Mouse (Mus musculus) intestine, embryonic 16.5 days (tissue): ENCODE measurements around the gene Olfr1185-ps1. TPM values are rescaled to one million over a fixed set of nuclear protein-coding genes. Genes with fewer than 3 reads are reported as not detected.
"Not testable (repeated sequence)": the region's sequence is repeated elsewhere in the genome, so short reads cannot be mapped to it uniquely, and the experiment has no call there.

ENCODE experiments used
- ATAC-seq: fragments of 200-750 bp; cut with Nextera tagmentation; 2 replicates; pipeline ENCODE4 v1.8.0; 2017; ENCODE audit warnings: moderate TSS enrichment, moderate library complexity
- H3K27ac ChIP-seq: fragments of 300-500 bp; sonication (generic); 2 replicates; pipeline ENCODE4 v1.5.1; 2014; ENCODE audit warnings: mild to moderate bottlenecking, low read length
- H3K27me3 ChIP-seq: fragments of 300-500 bp; sonication (generic); replicated peaks from 2 replicates; pipeline ENCODE4 v1.6.1; 2014; ENCODE audit warnings: low read length, control low read depth, mixed read lengths; ENCODE audit not compliant: control insufficient read depth, insufficient read depth
- H3K36me3 ChIP-seq: fragments of 300-500 bp; sonication (generic); 2 replicates; pipeline ENCODE4 v1.6.1; 2014; ENCODE audit warnings: low read length, control low read depth; ENCODE audit not compliant: control insufficient read depth, insufficient read depth
- H3K4me1 ChIP-seq: fragments of 300-500 bp; sonication (generic); 2 replicates; pipeline ENCODE4 v1.6.1; 2014; ENCODE audit warnings: low read length, control low read depth, mixed read lengths; ENCODE audit not compliant: control insufficient read depth, insufficient read depth
- H3K4me2 ChIP-seq: fragments of 300-500 bp; sonication (generic); 2 replicates; pipeline ENCODE4 v1.6.1; 2014; ENCODE audit warnings: low read depth, low read length, control low read depth
- H3K4me3 ChIP-seq: fragments of 300-500 bp; sonication (generic); 2 replicates; pipeline ENCODE4 v1.5.1; 2014; ENCODE audit warnings: mild to moderate bottlenecking, low read length
- H3K9ac ChIP-seq: fragments of 300-500 bp; sonication (generic); 2 replicates; pipeline ENCODE4 v1.6.1; 2014; ENCODE audit warnings: low read depth, low read length
- H3K9me3 ChIP-seq: fragments of 300-500 bp; sonication (generic); 2 replicates; pipeline ENCODE4 v1.6.1; 2016; ENCODE audit warnings: low read length, control low read depth; ENCODE audit not compliant: control insufficient read depth
- WGBS: fragments of 180-500 bp; shearing (Covaris S2); extraction: QIAGEN DNeasy Blood & Tissue Kit; methylation state at CpG from one replicate; pipeline ENCODE4 v1.1.7; 2014; 5-methylcytosine and 5-hydroxymethylcytosine counted together
- polyA plus RNA-seq: library from polyadenylated mRNA; unstranded; fragments of >200 nt; fragmentation: Nextera tagmentation; extraction: Ambion mirVana; gene quantifications from 2 replicates; pipeline ENCODE4 v1.2.1, GENCODE M21; 2015

Olfr1185-ps1 gene
- not detected in 2 replicates for polyA plus RNA-seq

DNA sequence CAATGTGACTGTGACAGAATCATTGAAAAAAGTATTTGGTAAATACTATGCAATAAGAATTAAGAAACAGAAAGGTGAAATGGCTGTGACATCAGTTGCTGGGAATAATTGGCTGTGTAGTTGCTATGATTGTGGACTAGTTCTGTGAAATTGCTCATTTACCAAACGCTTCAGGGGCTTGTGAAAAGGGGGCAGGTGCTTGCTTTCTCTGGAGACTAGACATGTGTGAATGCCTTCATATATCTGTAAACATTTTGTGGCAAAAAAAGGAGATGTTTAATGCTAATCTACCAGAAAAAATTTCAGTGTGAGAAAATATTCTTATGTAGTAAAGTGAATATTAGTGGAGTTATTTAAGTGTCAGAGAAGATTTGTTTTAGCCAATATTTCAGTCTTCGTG lies at the start of gene Olfr1185-ps1:
Gene Olfr1185-ps1, plus strand, starts transcription at position 301 of the 400 bp plus-strand sequence.
- Histone ChIP-seq H3K4me3 (no peak within 1 kb of the TSS), H3K27me3 (no peaks in the 10 kb centered on the region), H3K36me3 (no peaks in the 10 kb centered on the region), H3K9me3 (no peaks in the 10 kb centered on the region), H3K27ac (no peak within 1 kb of the TSS), H3K9ac (no peak within 1 kb of the TSS), H3K4me1 (no peaks in the 10 kb centered on the region), H3K4me2 (no peak within 1 kb of the TSS)
- ATAC-seq, result no peak
- 62% methylated on average over 2 of the region's 2 CpGs for WGBS

DNA sequence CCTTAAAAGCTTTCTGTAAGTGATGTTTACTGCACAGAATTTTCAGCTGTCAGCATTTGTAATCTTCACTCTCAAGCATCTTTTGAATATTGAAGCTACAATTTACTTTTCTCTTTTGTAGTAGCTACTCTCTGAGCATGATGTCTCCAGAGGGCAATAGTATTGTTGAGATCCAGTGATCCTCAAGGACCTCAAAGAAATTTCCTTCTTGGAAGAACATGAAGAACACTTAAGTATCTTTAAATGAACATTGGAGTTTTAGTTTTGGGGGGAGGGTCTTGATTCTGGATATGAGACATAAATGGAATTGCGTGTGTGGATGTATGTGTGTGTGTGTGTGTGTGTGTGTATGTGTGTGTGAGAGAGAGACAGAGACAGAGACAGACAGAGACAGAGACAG lies 44.1 kb upstream of the Olfr1185-ps1 start, which contains the start of gene Gm13757:
Gene Gm13757, minus strand, starts transcription at position 101 of the 400 bp plus-strand sequence.
- no peaks in the 10 kb centered on the region for H3K4me1 ChIP-seq
- 79% methylated on average over 1 of the region's 1 CpGs for WGBS
- no peak within 1 kb of the TSS for H3K4me3 ChIP-seq

DNA sequence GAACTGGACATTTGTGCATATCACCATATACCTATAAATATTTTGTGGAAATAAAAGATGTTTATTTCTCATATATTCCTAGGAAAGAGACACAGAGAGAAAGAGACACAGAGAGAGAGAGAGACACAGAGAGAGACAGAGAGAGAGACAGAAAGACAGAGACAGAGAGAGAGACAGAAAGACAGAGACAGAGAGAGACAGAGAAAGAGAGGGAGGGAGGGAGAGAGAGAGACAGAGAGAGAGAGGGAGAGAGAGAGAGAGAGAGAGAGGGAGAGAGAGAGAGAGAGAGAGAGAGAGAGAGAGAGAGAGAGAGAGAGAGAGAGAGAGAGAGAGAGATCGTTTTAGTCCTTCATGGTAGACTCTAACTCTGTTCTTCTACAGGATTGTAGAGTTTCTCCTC lies 38.6 kb upstream of the Olfr1185-ps1 start, which contains the start of gene Olfr1183:
Gene Olfr1183, plus strand, starts transcription at position 301 of the 400 bp plus-strand sequence.
- ATAC-seq, H3K9me3 ChIP-seq, H3K4me1 ChIP-seq, H3K27me3 ChIP-seq, H3K4me3 ChIP-seq, H3K9ac ChIP-seq, H3K4me2 ChIP-seq, H3K36me3 ChIP-seq, H3K27ac ChIP-seq: not testable (repeated sequence)
- WGBS, result 92% methylated on average over 1 of the region's 1 CpGs

More for the DNA sequence above, 44.1 kb upstream of the Olfr1185-ps1 start, which contains the start of gene Gm13757:
- H3K9me3 ChIP-seq, result no peaks in the 10 kb centered on the region
- H3K4me2 ChIP-seq, result no peak within 1 kb of the TSS
- no peak for ATAC-seq
- no peaks in the 10 kb centered on the region for H3K27me3 ChIP-seq
- H3K9ac ChIP-seq, result no peak within 1 kb of the TSS
- no peak within 1 kb of the TSS for H3K27ac ChIP-seq
- H3K36me3 ChIP-seq, result no peaks in the 10 kb centered on the region

DNA sequence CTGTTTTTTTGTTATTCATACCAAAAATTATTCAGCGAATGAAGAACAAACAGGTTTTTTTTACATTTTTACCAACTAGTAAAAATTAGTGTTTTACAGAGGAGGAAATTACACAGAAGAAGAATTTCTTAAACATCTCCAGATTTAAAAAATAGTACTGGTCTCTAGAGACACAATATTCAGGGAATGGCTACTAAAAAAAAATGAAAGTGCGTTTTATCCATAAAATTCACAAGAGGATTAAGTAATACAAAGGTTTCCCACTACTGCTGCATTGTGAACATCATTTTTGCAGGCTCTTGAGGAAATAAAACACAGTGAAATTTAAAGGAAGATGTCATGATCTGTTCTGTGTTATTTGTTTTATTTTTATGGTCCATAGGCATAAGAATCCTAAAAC lies 9.8 kb upstream of the Olfr1185-ps1 start, which contains the start of gene Olfr1184:
Gene Olfr1184, plus strand, starts transcription at position 301 of the 400 bp plus-strand sequence.
- 86% methylated on average over 2 of the region's 2 CpGs for whole genome bisulfite sequencing
- Histone ChIP-seq H3K9ac (no peak within 1 kb of the TSS), H3K27me3 (no peaks in the 10 kb centered on the region), H3K4me2 (no peak within 1 kb of the TSS), H3K4me3 (no peak within 1 kb of the TSS), H3K9me3 (no peaks in the 10 kb centered on the region), H3K36me3 (no peaks in the 10 kb centered on the region), H3K27ac (no peak within 1 kb of the TSS), H3K4me1 (no peaks in the 10 kb centered on the region)
- ATAC-seq, result no peak

DNA sequence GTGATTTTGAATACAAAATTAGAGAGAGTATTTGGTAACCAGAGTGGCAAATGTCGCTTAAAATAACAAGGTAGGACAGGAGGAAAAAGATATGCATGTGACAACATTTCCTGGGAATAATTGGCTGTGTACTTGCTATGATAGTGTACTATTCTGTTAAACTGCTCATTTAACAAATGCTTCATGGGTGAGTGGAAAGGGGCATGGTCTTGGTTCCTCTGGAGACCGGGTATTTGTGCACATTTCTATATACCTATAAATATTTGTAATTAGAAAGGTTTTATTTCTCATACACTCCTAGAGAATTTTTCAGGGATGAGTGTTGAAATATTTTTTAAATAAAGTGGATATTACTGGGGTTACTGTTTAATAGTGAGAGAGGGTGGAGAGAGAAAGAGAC lies 25.1 kb downstream of the Olfr1185-ps1 start, which contains the start of gene Olfr1186:
Gene Olfr1186, plus strand, starts transcription at position 301 of the 400 bp plus-strand sequence.
- H3K4me1 ChIP-seq, result no peaks in the 10 kb centered on the region
- no peak within 1 kb of the TSS for H3K4me3 ChIP-seq
- no peak within 1 kb of the TSS for H3K4me2 ChIP-seq
- no peaks in the 10 kb centered on the region for H3K9me3 ChIP-seq
- no peak within 1 kb of the TSS for H3K9ac ChIP-seq
- no peaks in the 10 kb centered on the region for H3K27me3 ChIP-seq
- no peak for ATAC-seq
- no peaks in the 10 kb centered on the region for H3K36me3 ChIP-seq
- no peak within 1 kb of the TSS for H3K27ac ChIP-seq
- 80% methylated on average over 2 of the region's 2 CpGs for WGBS

DNA sequence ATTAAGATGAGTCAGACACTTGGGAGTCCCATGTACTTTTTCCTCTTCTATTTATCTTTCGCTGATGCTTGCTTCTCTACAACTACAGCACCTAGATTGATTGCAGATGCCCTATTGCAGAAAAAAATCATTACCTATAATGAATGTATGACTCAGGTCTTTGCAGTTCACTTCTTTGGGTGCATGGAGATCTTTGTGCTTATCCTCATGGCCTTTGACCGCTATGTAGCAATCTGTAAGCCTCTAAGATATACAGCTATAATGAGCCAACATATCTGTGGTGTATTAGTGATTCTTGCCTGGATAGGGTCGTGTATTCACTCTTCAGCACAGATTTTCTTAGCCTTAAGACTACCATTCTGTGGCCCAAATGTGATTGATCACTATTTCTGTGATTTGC lies 32.6 kb downstream of the Olfr1185-ps1 start:
- H3K36me3 ChIP-seq, result no peaks in the 10 kb centered on the region
- peak; percentile 95 for ATAC-seq
- no peak overlapping the region for H3K4me2 ChIP-seq
- H3K27me3 ChIP-seq, result no peaks in the 10 kb centered on the region
- WGBS, result 62% methylated on average over 3 of the region's 3 CpGs
- H3K27ac ChIP-seq, result no peak overlapping the region
- H3K4me3 ChIP-seq, result no peak overlapping the region
- H3K4me1 ChIP-seq, result no peaks in the 10 kb centered on the region
- H3K9ac ChIP-seq, result no peak overlapping the region
- H3K9me3 ChIP-seq, result no peaks in the 10 kb centered on the region

Other genes starting within 250 kb of the Olfr1185-ps1 start
- not detected in 2 replicates for gene Olfr1173, start 213.4 kb upstream of the Olfr1185-ps1 start, polyA plus RNA-seq
- 0.11 TPM in 1 of 2 replicates, not detected in the other for gene Olfr1174-ps, start 178.2 kb upstream of the Olfr1185-ps1 start, polyA plus RNA-seq
- gene Olfr1175-ps, start 166.1 kb upstream of the Olfr1185-ps1 start, polyA plus RNA-seq, result not detected in 2 replicates
- not detected in 2 replicates for gene Olfr1176, start 156.6 kb upstream of the Olfr1185-ps1 start, polyA plus RNA-seq
- not detected in 2 replicates for gene Olfr1177-ps, start 146.8 kb upstream of the Olfr1185-ps1 start, polyA plus RNA-seq
- gene Olfr1178, start 106.3 kb upstream of the Olfr1185-ps1 start, polyA plus RNA-seq, result not detected in 2 replicates
- not detected in 2 replicates for gene Olfr1179, start 86.9 kb upstream of the Olfr1185-ps1 start, polyA plus RNA-seq
- not detected in 2 replicates for gene Olfr1180, start 74.2 kb upstream of the Olfr1185-ps1 start, polyA plus RNA-seq
- gene Olfr1181, start 67.1 kb upstream of the Olfr1185-ps1 start, polyA plus RNA-seq, result not detected in 2 replicates
- not detected in 2 replicates for gene Gm13757, start 44.2 kb upstream of the Olfr1185-ps1 start, polyA plus RNA-seq
- not detected in 2 replicates for gene Olfr1183, start 38.5 kb upstream of the Olfr1185-ps1 start, polyA plus RNA-seq
- not detected in 2 replicates for gene Olfr1184, start 9.7 kb upstream of the Olfr1185-ps1 start, polyA plus RNA-seq
- not detected in 2 replicates for gene Olfr1186, start 25.2 kb downstream of the Olfr1185-ps1 start, polyA plus RNA-seq
- not detected in 2 replicates for gene Olfr1188, start 63.6 kb downstream of the Olfr1185-ps1 start, polyA plus RNA-seq
- gene Olfr1189, start 93.1 kb downstream of the Olfr1185-ps1 start, polyA plus RNA-seq, result not detected in 2 replicates
- not detected in 2 replicates for gene Olfr1191-ps1, start 147.2 kb downstream of the Olfr1185-ps1 start, polyA plus RNA-seq
- not detected in 2 replicates for gene Olfr1192-ps1, start 155.2 kb downstream of the Olfr1185-ps1 start, polyA plus RNA-seq
- gene Olfr1193, start 182.3 kb downstream of the Olfr1185-ps1 start, polyA plus RNA-seq, result not detected in 2 replicates
- gene Olfr1195, start 195.9 kb downstream of the Olfr1185-ps1 start, polyA plus RNA-seq, result not detected in 2 replicates
- gene Olfr1196, start 211.3 kb downstream of the Olfr1185-ps1 start, polyA plus RNA-seq, result not detected in 2 replicates
- not detected in 2 replicates for gene Olfr1197, start 239.0 kb downstream of the Olfr1185-ps1 start, polyA plus RNA-seq